Mouse (Mus musculus) left cerebral cortex, adult 6 months (tissue): ENCODE data around the gene Nxnl2. TPM values are rescaled to one million over a fixed set of nuclear protein-coding genes. Genes with fewer than 3 reads are reported as not detected.

Experiments
- long read RNA-seq, 2 experiments: library from polyadenylated mRNA; unstranded; transcript quantifications; one replicate each; pipeline ENCODE4 v2.0.0; 2019 to 2020
- polyA plus RNA-seq: library from polyadenylated mRNA; unstranded; fragments of <200 nt; fragmentation: Nextera tagmentation; gene quantifications from 2 replicates; pipeline ENCODE4 v1.2.3, GENCODE M21; 2021

Nxnl2 gene
- 0.46 TPM in 1 of 2 replicates, not detected in the other for polyA plus RNA-seq
- long read RNA-seq, experiment 1, result 0 reads
- long read RNA-seq, experiment 2, result 0 reads

GRCm38 (mm10) chr13:51170691-51171680 is at the start of gene Nxnl2:
Nxnl2 (plus strand) TSS chr13:51171022.

Other genes starting within 250 kb of the Nxnl2 start
- gene Spin1, start 70.1 kb upstream of the Nxnl2 start, polyA plus RNA-seq, result 61.2 and 71.5 TPM in 2 replicates
- gene S1pr3, start 237.6 kb downstream of the Nxnl2 start, polyA plus RNA-seq, result 2.8 and 3.6 TPM in 2 replicates